8 mouse cellular contexts compared by ENCODE assay signal in the genomic region with DNA sequence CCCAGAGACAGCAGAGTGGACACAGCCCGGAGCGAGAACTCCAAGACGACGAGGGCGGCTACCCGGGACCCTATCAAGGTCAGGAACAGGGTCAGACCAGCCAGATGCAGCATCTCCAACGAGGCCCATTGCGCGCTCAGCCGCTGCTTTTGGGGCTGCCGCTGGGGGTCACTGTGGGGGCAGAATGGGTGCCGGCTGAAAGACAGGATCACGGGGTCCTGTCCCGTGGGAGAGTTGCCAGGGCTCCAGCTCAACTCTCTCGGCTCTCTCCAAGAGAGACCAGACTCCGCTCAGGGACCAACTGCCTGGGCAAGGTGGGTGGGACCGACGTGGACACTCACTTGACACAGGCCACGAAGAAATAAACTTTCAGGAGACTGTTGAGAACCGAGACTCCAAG. TPM values are rescaled to one million over a fixed set of nuclear protein-coding genes. Genes with fewer than 3 reads are reported as not detected.
DNase-seq lines count a peak whose midpoint lies in the region; ATAC-seq lines count a peak whose summit lies in the region.

No protein-coding gene starts in this region.

- ATAC-seq in embryonic facial prominence, embryonic 14.5 days (ENCODE audit: low read depth), result peak; percentile 39
- peak; percentile 49 for ATAC-seq in heart, embryonic 12.5 days (ENCODE audit: insufficient number of reproducible peaks, low FRiP score)
- ATAC-seq in kidney, embryonic 15.5 days (replicated peaks; ENCODE audit: low FRiP score), result peak; percentile 41
- peak; percentile 17; the same call in 1 of the 2 replicates for ATAC-seq in liver, embryonic 13.5 days (ENCODE audit: low read depth)

- H3K27me3 ChIP-seq in embryonic facial prominence, embryonic 14.5 days (replicated peaks; ENCODE audit: control insufficient read depth, insufficient read depth, low read length), result no peaks in the 10 kb centered on the region
- H3K27me3 ChIP-seq in heart, embryonic 12.5 days (replicated peaks), result no peaks in the 10 kb centered on the region; the same call in 1 of the 2 replicates
- no peaks in the 10 kb centered on the region for H3K27me3 ChIP-seq in kidney, embryonic 15.5 days
- peaks cover 7% of the 10 kb centered on the region; the same call in 1 of the 2 replicates for H3K27me3 ChIP-seq in liver, embryonic 13.5 days

- H3K9ac ChIP-seq in embryonic facial prominence, embryonic 14.5 days (ENCODE audit: low read depth, low read length), result peak overlapping the region; percentile 48
- H3K9ac ChIP-seq in heart, embryonic 12.5 days, result peak overlapping the region; percentile 49
- peak overlapping the region; percentile 54 for H3K9ac ChIP-seq in kidney, embryonic 15.5 days
- H3K9ac ChIP-seq in liver, embryonic 13.5 days, result peak overlapping the region; percentile 51

- 4% methylated on average over 15 of the region's 20 CpGs for WGBS in embryonic facial prominence, embryonic 14.5 days
- WGBS in heart, embryonic 12.5 days, result 3% methylated on average over 20 of the region's 20 CpGs
- 4% methylated on average over 20 of the region's 20 CpGs for WGBS in kidney, embryonic 15.5 days
- WGBS in liver, embryonic 13.5 days (ENCODE audit: insufficient replicate concordance), result 3% methylated on average over 20 of the region's 20 CpGs

- no peak overlapping the region for H3K27ac ChIP-seq in embryonic facial prominence, embryonic 14.5 days (replicated peaks; ENCODE audit: low read depth, low read length)
- no peak overlapping the region for H3K27ac ChIP-seq in heart, embryonic 12.5 days (ENCODE audit: poor library complexity, severe bottlenecking)
- 0 out of 2 replicates have a peak overlapping the region, but pooled peaks have one; percentile 32 for H3K27ac ChIP-seq in kidney, embryonic 15.5 days
- no peak overlapping the region for H3K27ac ChIP-seq in liver, embryonic 13.5 days

- no peaks in the 10 kb centered on the region for H3K36me3 ChIP-seq in embryonic facial prominence, embryonic 14.5 days (ENCODE audit: control insufficient read depth, insufficient read depth, low read length)
- H3K36me3 ChIP-seq in heart, embryonic 12.5 days, result no peaks in the 10 kb centered on the region
- H3K36me3 ChIP-seq in kidney, embryonic 15.5 days, result no peaks in the 10 kb centered on the region
- no peaks in the 10 kb centered on the region for H3K36me3 ChIP-seq in liver, embryonic 13.5 days

- H3K9me3 ChIP-seq in embryonic facial prominence, embryonic 14.5 days (ENCODE audit: control insufficient read depth, low read length), result no peaks in the 10 kb centered on the region
- no peaks in the 10 kb centered on the region for H3K9me3 ChIP-seq in heart, embryonic 12.5 days (replicated peaks)
- no peaks in the 10 kb centered on the region for H3K9me3 ChIP-seq in kidney, embryonic 15.5 days (replicated peaks)
- H3K9me3 ChIP-seq in liver, embryonic 13.5 days (replicated peaks), result no peaks in the 10 kb centered on the region

- peaks cover 8% of the 10 kb centered on the region for H3K4me1 ChIP-seq in embryonic facial prominence, embryonic 14.5 days (ENCODE audit: control insufficient read depth, insufficient read depth, low read length)
- peaks cover 12% of the 10 kb centered on the region for H3K4me1 ChIP-seq in heart, embryonic 12.5 days (replicated peaks)
- H3K4me1 ChIP-seq in kidney, embryonic 15.5 days, result peaks cover 24% of the 10 kb centered on the region
- peaks cover 16% of the 10 kb centered on the region for H3K4me1 ChIP-seq in liver, embryonic 13.5 days (replicated peaks)

- peak overlapping the region; percentile 60 for H3K4me2 ChIP-seq in embryonic facial prominence, embryonic 14.5 days (ENCODE audit: low read depth, low read length)
- H3K4me2 ChIP-seq in heart, embryonic 12.5 days, result peak overlapping the region; percentile 70
- peak overlapping the region; percentile 67 for H3K4me2 ChIP-seq in kidney, embryonic 15.5 days
- peak overlapping the region; percentile 70 for H3K4me2 ChIP-seq in liver, embryonic 13.5 days

- peak overlapping the region; percentile 28 for H3K4me3 ChIP-seq in embryonic facial prominence, embryonic 14.5 days (ENCODE audit: low read depth, low read length)
- H3K4me3 ChIP-seq in heart, embryonic 12.5 days, result peak overlapping the region; percentile 34
- peak overlapping the region; percentile 39 for H3K4me3 ChIP-seq in kidney, embryonic 15.5 days (replicated peaks)
- H3K4me3 ChIP-seq in liver, embryonic 13.5 days (replicated peaks), result peak overlapping the region; percentile 55

- peak; percentile 76 to 78 for DNase-seq in B cell, adult 2 months
- peak; percentile 90 for DNase-seq in ZHBTc4 (ENCODE audit: low read depth, low spot score)
- peak; percentile 72 for DNase-seq in embryonic facial prominence, embryonic 14.5 days (ENCODE audit: low spot score)
- DNase-seq in liver, embryonic 13.5 days, result peak; percentile 24
- peak; percentile 33 to 58 for DNase-seq in natural killer cell, adult 2 months (ENCODE audit: low spot score in 2 of 2)
- peak; percentile 88 for DNase-seq in testis, postnatal 10 days (ENCODE audit: low spot score)

RNA-seq across cellular contexts. Expression of a gene that starts 1.1 kb away (rescaled TPM):
- polyA plus RNA-seq in embryonic facial prominence, embryonic 14.5 days (2014; fragmentation: Nextera tagmentation; extraction: Ambion mirVana), result 0.17 and 0.41 TPM in 2 replicates
- polyA plus RNA-seq in heart, embryonic 12.5 days (2016; fragmentation: Nextera tagmentation; extraction: Ambion mirVana), result 0.19 and 0.37 TPM in 2 replicates
- polyA plus RNA-seq in kidney, embryonic 15.5 days (2015; fragmentation: Nextera tagmentation; extraction: Ambion mirVana), result 2.7 and 3.1 TPM in 2 replicates
- polyA plus RNA-seq in liver, embryonic 13.5 days (2015; fragmentation: Nextera tagmentation; extraction: Ambion mirVana), result 3.6 and 3.7 TPM in 2 replicates

RNA-seq across cellular contexts. Expression of a gene that starts 6.3 kb away (rescaled TPM):
- 0.08 TPM in 1 of 2 replicates, not detected in the other for polyA plus RNA-seq in embryonic facial prominence, embryonic 14.5 days (2014; fragmentation: Nextera tagmentation; extraction: Ambion mirVana)
- polyA plus RNA-seq in heart, embryonic 12.5 days (2016; fragmentation: Nextera tagmentation; extraction: Ambion mirVana), result 0.21 and 0.24 TPM in 2 replicates
- polyA plus RNA-seq in kidney, embryonic 15.5 days (2015; fragmentation: Nextera tagmentation; extraction: Ambion mirVana), result 0.27 and 0.49 TPM in 2 replicates
- polyA plus RNA-seq in liver, embryonic 13.5 days (2015; fragmentation: Nextera tagmentation; extraction: Ambion mirVana), result 0.07 and 0.13 TPM in 2 replicates

RNA-seq across cellular contexts. Expression of a gene that starts 11.4 kb away (rescaled TPM):
- 22.8 and 27.7 TPM in 2 replicates for polyA plus RNA-seq in embryonic facial prominence, embryonic 14.5 days (2014; fragmentation: Nextera tagmentation; extraction: Ambion mirVana)
- 70.1 and 70.6 TPM in 2 replicates for polyA plus RNA-seq in heart, embryonic 12.5 days (2016; fragmentation: Nextera tagmentation; extraction: Ambion mirVana)
- 71.4 and 81.3 TPM in 2 replicates for polyA plus RNA-seq in kidney, embryonic 15.5 days (2015; fragmentation: Nextera tagmentation; extraction: Ambion mirVana)
- polyA plus RNA-seq in liver, embryonic 13.5 days (2015; fragmentation: Nextera tagmentation; extraction: Ambion mirVana), result 1.9 and 2.4 TPM in 2 replicates

RNA-seq across cellular contexts. Expression of a gene that starts 47.4 kb away (rescaled TPM):
- polyA plus RNA-seq in embryonic facial prominence, embryonic 14.5 days (2014; fragmentation: Nextera tagmentation; extraction: Ambion mirVana), result 3.7 and 4.5 TPM in 2 replicates
- polyA plus RNA-seq in heart, embryonic 12.5 days (2016; fragmentation: Nextera tagmentation; extraction: Ambion mirVana), result 6.1 and 6.2 TPM in 2 replicates
- 4.7 and 6.8 TPM in 2 replicates for polyA plus RNA-seq in kidney, embryonic 15.5 days (2015; fragmentation: Nextera tagmentation; extraction: Ambion mirVana)
- polyA plus RNA-seq in liver, embryonic 13.5 days (2015; fragmentation: Nextera tagmentation; extraction: Ambion mirVana), result 0.91 and 1.1 TPM in 2 replicates

Comparison
In these comparisons a context has a peak if more than half of its experiments do, and no peak if none do; other contexts are left out.
1. DNase-seq: peak in every context shown above with its lines; median percentile 90 in ZHBTc4; 88 in testis, postnatal 10 days; 77 in B cell, adult 2 months; 72 in embryonic facial prominence, embryonic 14.5 days; 46 in natural killer cell, adult 2 months; 24 in liver, embryonic 13.5 days.